Mouse (Mus musculus): ENCODE measurements around the gene Kdm5a.

- no peak for TF ChIP-seq CTCF (IDR thresholded peaks at IDR 0.05; ENCODE audit: low read depth)
- no peak for TF ChIP-seq EP300 (IDR thresholded peaks at IDR 0.05; ENCODE audit: low read depth)
Observed at GRCm38 (mm10) chr6:120438161-120438560, 74.2 kb downstream of the Kdm5a start.

Data from liver, embryonic 14.5 days (tissue).